In the genomic region with DNA sequence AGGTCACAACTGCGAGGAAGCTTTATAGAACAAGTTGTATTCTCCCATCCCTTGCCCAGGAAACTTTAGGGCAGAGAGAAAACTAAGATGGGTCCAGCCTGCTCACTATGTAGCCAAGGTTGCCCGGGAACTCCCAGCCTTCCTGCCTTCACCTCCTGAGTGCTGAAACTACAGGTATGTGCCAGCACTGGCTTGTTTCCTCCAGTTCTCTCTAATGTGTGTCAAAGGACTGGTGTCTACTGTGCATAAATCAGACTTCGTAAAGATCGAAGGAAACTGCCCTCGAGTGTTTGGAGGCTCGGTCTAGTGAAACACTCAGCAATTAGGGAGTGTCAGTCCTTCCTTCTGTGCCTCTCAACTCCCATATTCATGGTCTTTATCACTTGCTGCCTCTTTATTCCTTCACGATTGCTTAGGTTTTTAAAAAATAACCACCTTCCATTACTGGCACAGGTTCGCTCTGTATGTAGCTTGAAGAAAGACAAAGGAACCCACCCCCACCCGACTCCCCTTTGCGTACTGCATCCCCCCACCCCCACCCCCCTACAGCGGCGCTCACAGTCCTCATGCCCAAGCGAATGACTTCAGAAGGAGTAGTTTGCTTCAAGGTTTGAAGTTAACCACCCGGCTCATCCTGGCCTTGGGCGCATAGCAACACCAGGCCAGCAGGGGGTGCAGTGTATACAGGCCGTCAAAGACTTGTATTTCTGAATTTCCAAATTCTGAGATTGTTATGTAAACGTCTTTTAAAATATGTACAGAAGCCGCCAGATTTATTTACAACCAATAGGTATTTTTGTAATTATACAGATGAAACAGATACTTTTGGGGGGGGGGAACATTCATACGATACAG, we compare ENCODE assay signal across 8 mouse cellular contexts. TPM values are rescaled to one million over a fixed set of nuclear protein-coding genes. Genes with fewer than 3 reads are reported as not detected.
DNase-seq lines count a peak whose midpoint lies in the region; ATAC-seq lines count a peak whose summit lies in the region.

No protein-coding gene starts in this region.

- no peak for ATAC-seq in embryonic facial prominence, embryonic 13.5 days (ENCODE audit: insufficient number of reproducible peaks, insufficient read depth, low FRiP score, low TSS enrichment, low read depth)
- ATAC-seq in heart, embryonic 13.5 days (ENCODE audit: extremely low read depth, insufficient number of reproducible peaks, low FRiP score, low TSS enrichment), result no peak
- ATAC-seq in liver, embryonic 12.5 days, result no peak
- ATAC-seq in stomach, embryonic 15.5 days (ENCODE audit: insufficient read depth, low FRiP score, low read depth), result no peak

- no peaks in the 10 kb centered on the region for H3K9me3 ChIP-seq in embryonic facial prominence, embryonic 13.5 days
- H3K9me3 ChIP-seq in heart, embryonic 13.5 days, result no peaks in the 10 kb centered on the region
- H3K9me3 ChIP-seq in liver, embryonic 12.5 days (replicated peaks), result no peaks in the 10 kb centered on the region
- H3K9me3 ChIP-seq in stomach, embryonic 15.5 days, result no peaks in the 10 kb centered on the region

- H3K4me1 ChIP-seq in embryonic facial prominence, embryonic 13.5 days, result peaks cover 24% of the 10 kb centered on the region; the same call in 1 of the 2 replicates
- peaks cover 17% of the 10 kb centered on the region for H3K4me1 ChIP-seq in heart, embryonic 13.5 days
- H3K4me1 ChIP-seq in liver, embryonic 12.5 days, result peaks cover 14% of the 10 kb centered on the region
- H3K4me1 ChIP-seq in stomach, embryonic 15.5 days, result no peaks in the 10 kb centered on the region

- H3K4me2 ChIP-seq in embryonic facial prominence, embryonic 13.5 days, result peak overlapping the region; percentile 68
- peak overlapping the region; percentile 72 for H3K4me2 ChIP-seq in heart, embryonic 13.5 days
- peak overlapping the region; percentile 62 for H3K4me2 ChIP-seq in liver, embryonic 12.5 days
- peak overlapping the region; percentile 68 for H3K4me2 ChIP-seq in stomach, embryonic 15.5 days

- no peak overlapping the region for H3K27ac ChIP-seq in embryonic facial prominence, embryonic 13.5 days
- no peak overlapping the region for H3K27ac ChIP-seq in heart, embryonic 13.5 days (replicated peaks)
- H3K27ac ChIP-seq in liver, embryonic 12.5 days, result no peak overlapping the region
- no peak overlapping the region for H3K27ac ChIP-seq in stomach, embryonic 15.5 days

- H3K36me3 ChIP-seq in embryonic facial prominence, embryonic 13.5 days, result no peaks in the 10 kb centered on the region
- H3K36me3 ChIP-seq in heart, embryonic 13.5 days, result no peaks in the 10 kb centered on the region
- H3K36me3 ChIP-seq in liver, embryonic 12.5 days, result no peaks in the 10 kb centered on the region
- no peaks in the 10 kb centered on the region for H3K36me3 ChIP-seq in stomach, embryonic 15.5 days

- H3K9ac ChIP-seq in embryonic facial prominence, embryonic 13.5 days, result no peak overlapping the region
- no peak overlapping the region for H3K9ac ChIP-seq in heart, embryonic 13.5 days
- no peak overlapping the region for H3K9ac ChIP-seq in liver, embryonic 12.5 days
- no peak overlapping the region for H3K9ac ChIP-seq in stomach, embryonic 15.5 days

- peak; percentile 70 for DNase-seq in 416B (ENCODE audit: low read depth)
- peak; percentile 85 to 89 for DNase-seq in adrenal gland, postnatal 36 days
- DNase-seq in kidney, postnatal 10 days, result peak; percentile 88
- DNase-seq in natural killer cell, adult 2 months (ENCODE audit: low spot score in 2 of 2), result peak; percentile 72 to 85

- 34% methylated on average over 19 of the region's 19 CpGs for WGBS in embryonic facial prominence, embryonic 13.5 days
- 33% methylated on average over 19 of the region's 19 CpGs for WGBS in heart, embryonic 13.5 days
- 31% methylated on average over 19 of the region's 19 CpGs for WGBS in liver, embryonic 12.5 days (ENCODE audit: insufficient replicate concordance)
- WGBS in stomach, embryonic 15.5 days, result 33% methylated on average over 19 of the region's 19 CpGs

- no peaks in the 10 kb centered on the region for H3K27me3 ChIP-seq in embryonic facial prominence, embryonic 13.5 days
- 0 out of 2 replicates have a peak, but pooled peaks cover 3% of the 10 kb centered on the region for H3K27me3 ChIP-seq in heart, embryonic 13.5 days (replicated peaks)
- H3K27me3 ChIP-seq in liver, embryonic 12.5 days (replicated peaks), result 0 out of 2 replicates have a peak, but pooled peaks cover 3% of the 10 kb centered on the region
- no peaks in the 10 kb centered on the region for H3K27me3 ChIP-seq in stomach, embryonic 15.5 days (replicated peaks)

- H3K4me3 ChIP-seq in embryonic facial prominence, embryonic 13.5 days, result peak overlapping the region; percentile 41; the same call in 1 of the 2 replicates
- H3K4me3 ChIP-seq in heart, embryonic 13.5 days, result peak overlapping the region; percentile 46
- H3K4me3 ChIP-seq in liver, embryonic 12.5 days, result no peak overlapping the region
- H3K4me3 ChIP-seq in stomach, embryonic 15.5 days (replicated peaks), result no peak overlapping the region

RNA-seq across cellular contexts. Expression of a gene that starts 24.6 kb away (rescaled TPM):
- under 1 TPM in 1 of 2 experiments, not detected in 1; 0.17 TPM for total RNA-seq in adrenal gland, postnatal 36 days (2021)
- polyA plus RNA-seq in embryonic facial prominence, embryonic 13.5 days (2015; fragmentation: Nextera tagmentation; extraction: Ambion mirVana), result 0.84 and 1.3 TPM in 2 replicates
- polyA plus RNA-seq in heart, embryonic 13.5 days (2015; fragmentation: Nextera tagmentation; extraction: Ambion mirVana), result 0.07 TPM in 1 of 2 replicates, not detected in the other
- not detected in 2 replicates for polyA plus RNA-seq in liver, embryonic 12.5 days (2016; fragmentation: Nextera tagmentation; extraction: Ambion mirVana)
- 0.08 and 0.18 TPM in 2 replicates for polyA plus RNA-seq in stomach, embryonic 15.5 days (2015; fragmentation: Nextera tagmentation; extraction: Ambion mirVana)

RNA-seq across cellular contexts. Expression of a gene that starts 25.7 kb away (rescaled TPM):
- 1 to 10 TPM; 2.1 to 3.1 TPM for total RNA-seq in adrenal gland, postnatal 36 days (2021)
- 0.44 and 0.65 TPM in 2 replicates for polyA plus RNA-seq in embryonic facial prominence, embryonic 13.5 days (2015; fragmentation: Nextera tagmentation; extraction: Ambion mirVana)
- not detected in 2 replicates for polyA plus RNA-seq in heart, embryonic 13.5 days (2015; fragmentation: Nextera tagmentation; extraction: Ambion mirVana)
- polyA plus RNA-seq in liver, embryonic 12.5 days (2016; fragmentation: Nextera tagmentation; extraction: Ambion mirVana), result not detected in 2 replicates
- 0.37 TPM in 1 of 2 replicates, not detected in the other for polyA plus RNA-seq in stomach, embryonic 15.5 days (2015; fragmentation: Nextera tagmentation; extraction: Ambion mirVana)

RNA-seq across cellular contexts. Expression of a gene that starts 47.8 kb away (rescaled TPM):
- total RNA-seq in adrenal gland, postnatal 36 days (2021), result 10 to 100 TPM; 71.0 to 77.3 TPM
- polyA plus RNA-seq in embryonic facial prominence, embryonic 13.5 days (2015; fragmentation: Nextera tagmentation; extraction: Ambion mirVana), result 140 and 142 TPM in 2 replicates
- polyA plus RNA-seq in heart, embryonic 13.5 days (2015; fragmentation: Nextera tagmentation; extraction: Ambion mirVana), result 96.3 and 99.3 TPM in 2 replicates
- 159 and 160 TPM in 2 replicates for polyA plus RNA-seq in liver, embryonic 12.5 days (2016; fragmentation: Nextera tagmentation; extraction: Ambion mirVana)
- polyA plus RNA-seq in stomach, embryonic 15.5 days (2015; fragmentation: Nextera tagmentation; extraction: Ambion mirVana), result 140 and 150 TPM in 2 replicates

Comparison
In these comparisons a context has a peak if more than half of its experiments do, and no peak if none do; other contexts are left out.
1. H3K4me3 ChIP-seq: peak in embryonic facial prominence, embryonic 13.5 days (single experiment) and heart, embryonic 13.5 days (single experiment); none in liver, embryonic 12.5 days (single experiment) and stomach, embryonic 15.5 days (single experiment).
2. Peak in every context shown above with its lines, with median percentiles within 50 percentile points of each other: DNase-seq and H3K4me2 ChIP-seq.